Mouse (Mus musculus) hindbrain, embryonic 15.5 days (tissue): ENCODE data around the gene Nfs1. TPM values are rescaled to one million over a fixed set of nuclear protein-coding genes. Genes with fewer than 3 reads are reported as not detected.

Source experiments
- ATAC-seq: fragments of 200-750 bp; cut with Nextera tagmentation; 2 replicates; pipeline ENCODE4 v1.8.0; 2017; ENCODE audit warnings: low read depth, moderate number of reproducible peaks, moderate TSS enrichment; ENCODE audit not compliant: low FRiP score
- H3K27ac ChIP-seq: fragments of 300-500 bp; sonication (generic); replicated peaks from 2 replicates; pipeline ENCODE4 v1.5.1; 2015; ENCODE audit warnings: mild to moderate bottlenecking, inconsistent platforms
- H3K27me3 ChIP-seq: fragments of 300-500 bp; sonication (generic); 2 replicates; pipeline ENCODE4 v1.6.1; 2015; ENCODE audit warnings: control low read depth, inconsistent platforms
- H3K36me3 ChIP-seq: fragments of 300-500 bp; sonication (generic); 2 replicates; pipeline ENCODE4 v1.6.1; 2015; ENCODE audit warnings: control low read depth, inconsistent platforms
- H3K4me1 ChIP-seq: fragments of 300-500 bp; sonication (generic); replicated peaks from 2 replicates; pipeline ENCODE4 v1.6.1; 2015; ENCODE audit warnings: control low read depth, inconsistent platforms
- H3K4me2 ChIP-seq: fragments of 300-500 bp; sonication (generic); 2 replicates; pipeline ENCODE4 v1.6.1; 2015; ENCODE audit warnings: moderate library complexity, mild to moderate bottlenecking, inconsistent platforms
- H3K4me3 ChIP-seq: fragments of 300-500 bp; sonication (generic); 2 replicates; pipeline ENCODE4 v1.5.1; 2015; ENCODE audit warnings: mild to moderate bottlenecking, inconsistent platforms
- H3K9ac ChIP-seq: fragments of 300-500 bp; sonication (generic); 2 replicates; pipeline ENCODE4 v1.6.1; 2015; ENCODE audit warnings: inconsistent platforms
- H3K9me3 ChIP-seq: fragments of 300-500 bp; sonication (generic); 2 replicates; pipeline ENCODE4 v1.6.1; 2016; ENCODE audit warnings: control low read depth, inconsistent platforms
- WGBS: fragments of 180-500 bp; shearing (Covaris S2); methylation state at CpG from one replicate; pipeline ENCODE4 v1.1.7; 2015; 5-methylcytosine and 5-hydroxymethylcytosine counted together
- polyA plus RNA-seq: library from polyadenylated mRNA; unstranded; fragments of >200 nt; fragmentation: Nextera tagmentation; extraction: Ambion mirVana; gene quantifications from 2 replicates; pipeline ENCODE4 v1.2.1, GENCODE M21; 2015

Nfs1 gene
- polyA plus RNA-seq, 1 experiment from 2014 or later = 33.9 TPM

DNA sequence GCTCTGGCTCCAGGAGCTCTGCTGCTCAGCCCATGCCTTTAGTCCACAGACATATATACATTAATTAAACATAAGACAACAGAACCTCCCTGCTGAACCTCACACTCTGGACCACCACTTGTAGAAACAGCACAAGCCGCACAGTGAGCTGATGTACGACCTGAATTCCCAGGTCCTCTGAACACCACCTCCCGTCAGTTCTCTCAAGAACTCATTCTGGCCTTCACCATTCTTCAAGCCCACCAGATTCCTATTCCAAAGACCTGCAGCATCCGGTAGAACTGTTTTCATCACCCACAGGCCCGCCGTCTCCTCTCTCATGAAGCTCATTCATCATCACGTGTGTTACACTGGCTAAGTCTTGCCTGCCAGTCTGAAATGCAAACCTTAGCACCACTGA lies 63.6 kb downstream of the Nfs1 start:
- Histone ChIP-seq H3K4me2 (no peak overlapping the region), H3K4me3 (no peak overlapping the region), H3K36me3 (peaks cover 36% of the 10 kb centered on the region), H3K27ac (no peak overlapping the region), H3K9ac (no peak overlapping the region), H3K4me1 (no peaks in the 10 kb centered on the region; the same call in 1 of the 2 replicates), H3K27me3 (no peaks in the 10 kb centered on the region), H3K9me3 (no peaks in the 10 kb centered on the region)
- WGBS = 85% methylated on average over 7 of the region's 7 CpGs
- ATAC-seq = no peak

DNA sequence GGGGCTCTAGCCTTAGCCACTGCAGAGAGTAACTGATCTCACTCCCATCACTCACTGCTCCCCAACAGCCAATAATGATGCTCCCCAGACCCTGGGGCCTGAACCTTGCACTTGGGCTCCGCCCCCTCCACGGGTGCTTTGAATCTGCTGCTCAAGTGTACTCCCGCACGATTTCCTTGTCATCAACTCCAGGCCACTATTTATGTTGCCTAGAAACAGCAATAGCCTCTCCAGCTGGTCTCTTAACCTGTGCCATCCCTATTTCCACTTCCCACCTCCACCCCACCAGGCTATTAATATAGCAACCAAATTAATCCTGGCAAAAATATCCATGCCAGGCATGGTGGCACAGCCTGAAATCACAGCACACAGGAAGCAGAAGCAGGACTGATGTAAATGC lies 64.3 kb downstream of the Nfs1 start:
- H3K27me3 ChIP-seq = no peaks in the 10 kb centered on the region
- no peak overlapping the region for H3K27ac ChIP-seq
- no peak overlapping the region for H3K4me3 ChIP-seq
- peaks cover 43% of the 10 kb centered on the region for H3K36me3 ChIP-seq
- peak; percentile 52; the same call in 1 of the 2 replicates for ATAC-seq
- H3K9ac ChIP-seq = no peak overlapping the region
- no peak overlapping the region for H3K4me2 ChIP-seq
- WGBS = 43% methylated on average over 4 of the region's 4 CpGs
- H3K4me1 ChIP-seq = no peaks in the 10 kb centered on the region; the same call in 1 of the 2 replicates
- H3K9me3 ChIP-seq = no peaks in the 10 kb centered on the region

DNA sequence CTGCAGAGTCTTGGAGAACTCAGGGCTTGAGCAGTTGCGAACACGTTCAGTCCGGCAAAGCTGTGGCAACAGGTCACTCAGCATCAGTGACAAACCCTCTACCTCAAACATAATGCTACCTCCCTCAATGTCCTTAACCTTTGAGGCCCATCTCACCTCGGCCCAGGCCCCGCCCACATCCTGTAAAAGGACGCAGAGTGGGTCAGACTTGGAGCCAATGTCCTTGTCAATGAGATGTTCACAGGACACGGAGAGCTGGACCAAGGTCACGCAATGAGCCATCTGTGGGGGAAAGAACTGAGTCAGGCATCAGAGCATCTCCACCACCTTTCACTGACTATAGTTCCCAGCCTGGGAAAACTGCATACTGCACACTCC lies 64.8 kb downstream of the Nfs1 start:
- H3K9ac ChIP-seq = no peak overlapping the region
- no peak overlapping the region for H3K27ac ChIP-seq
- H3K4me3 ChIP-seq = no peak overlapping the region
- H3K27me3 ChIP-seq = no peaks in the 10 kb centered on the region
- no peaks in the 10 kb centered on the region; the same call in 1 of the 2 replicates for H3K4me1 ChIP-seq
- WGBS = 92% methylated on average over 8 of the region's 8 CpGs
- peaks cover 48% of the 10 kb centered on the region for H3K36me3 ChIP-seq
- H3K9me3 ChIP-seq = no peaks in the 10 kb centered on the region
- no peak overlapping the region for H3K4me2 ChIP-seq
- ATAC-seq = 0 out of 2 replicates have a peak, but pooled peaks have one; percentile 9

DNA sequence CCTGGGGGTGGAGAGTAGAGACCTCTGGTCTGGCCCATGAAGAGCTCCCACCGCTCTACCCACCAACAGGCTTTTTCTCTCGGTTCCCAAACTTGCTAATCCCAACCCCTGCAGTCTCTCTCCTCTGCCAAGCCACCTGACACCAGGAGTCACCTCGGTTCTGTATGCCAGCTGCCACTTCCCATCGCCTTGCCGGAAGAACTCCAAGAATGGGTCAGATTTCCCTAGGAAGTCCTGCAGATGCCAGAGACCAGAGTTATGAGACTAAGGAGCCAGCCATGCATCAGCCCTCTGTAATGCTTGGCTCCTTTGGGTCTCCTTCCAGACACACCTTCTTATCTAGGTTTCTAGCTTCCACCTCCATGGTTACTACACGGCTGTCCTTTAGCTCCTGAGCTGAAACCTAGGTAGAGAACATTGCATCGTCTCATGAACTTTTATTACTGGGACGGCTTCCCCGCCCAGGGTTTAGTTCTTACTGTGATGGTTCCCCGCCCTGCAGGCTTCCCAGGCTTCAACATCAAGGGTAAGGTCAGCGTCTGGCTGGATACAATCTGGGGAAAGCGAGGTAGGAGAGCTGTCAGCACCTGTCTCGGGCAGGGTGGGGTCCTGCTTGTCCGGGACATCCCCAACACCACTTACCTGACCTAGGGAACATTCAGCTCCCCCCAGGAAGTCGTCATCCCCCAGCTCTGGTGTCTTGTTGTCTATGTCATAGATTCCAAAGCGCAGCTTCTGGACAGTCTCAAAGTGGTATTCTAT lies 65.4 kb downstream of the Nfs1 start:
- Histone ChIP-seq H3K27ac (no peak overlapping the region), H3K9ac (no peak overlapping the region), H3K4me3 (no peak overlapping the region), H3K9me3 (no peaks in the 10 kb centered on the region), H3K4me1 (no peaks in the 10 kb centered on the region; the same call in 1 of the 2 replicates), H3K4me2 (no peak overlapping the region), H3K36me3 (peaks cover 54% of the 10 kb centered on the region), H3K27me3 (no peaks in the 10 kb centered on the region)
- 94% methylated on average over 16 of the region's 16 CpGs for WGBS
- ATAC-seq = no peak

DNA sequence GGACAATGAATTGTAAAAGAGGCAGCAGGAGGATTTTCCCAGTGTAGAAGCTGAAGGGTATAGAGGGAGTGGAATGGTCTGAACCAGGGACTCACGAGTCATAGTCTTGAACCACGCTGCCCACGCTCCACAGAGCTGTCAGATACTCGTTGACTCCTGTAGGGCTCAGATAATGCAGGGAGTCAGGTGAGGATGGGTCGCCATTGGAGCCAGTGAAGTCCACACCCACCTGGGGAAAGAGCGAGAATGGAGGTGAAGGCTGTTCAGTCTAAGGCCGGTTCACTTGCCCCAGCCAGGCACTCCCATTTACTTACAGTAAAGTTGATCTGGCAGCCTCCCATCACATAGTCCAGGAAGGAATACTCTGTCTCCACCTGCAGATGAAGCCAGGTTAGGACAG lies 66.5 kb downstream of the Nfs1 start:
- Histone ChIP-seq H3K27ac (no peak overlapping the region), H3K4me2 (no peak overlapping the region)
- ATAC-seq = no peak

DNA sequence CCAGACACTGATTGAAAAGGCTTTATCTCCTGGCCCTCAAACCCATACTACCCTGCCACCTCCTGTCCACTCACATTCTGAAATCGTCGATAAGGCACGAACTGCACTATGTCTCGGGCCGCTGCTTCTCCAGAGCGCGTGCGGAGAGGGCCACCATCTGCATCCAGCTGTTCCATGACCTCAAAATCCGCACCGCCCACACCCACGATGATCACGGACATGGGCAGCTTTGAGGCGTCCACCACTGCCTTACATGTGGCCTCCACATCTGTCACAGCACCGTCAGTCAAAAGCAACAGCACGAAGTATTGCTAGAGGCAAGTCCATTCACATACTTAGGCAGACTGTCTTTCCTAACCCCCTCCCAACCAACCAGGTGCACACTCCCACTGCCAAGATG lies 70.3 kb downstream of the Nfs1 start:
- Histone ChIP-seq H3K27me3 (no peaks in the 10 kb centered on the region), H3K4me1 (no peaks in the 10 kb centered on the region), H3K27ac (no peak overlapping the region), H3K9me3 (no peaks in the 10 kb centered on the region), H3K36me3 (peaks cover 97% of the 10 kb centered on the region), H3K4me3 (no peak overlapping the region), H3K9ac (no peak overlapping the region), H3K4me2 (no peak overlapping the region)
- ATAC-seq = no peak
- 94% methylated on average over 15 of the region's 15 CpGs for WGBS

More for the DNA sequence above, 66.5 kb downstream of the Nfs1 start:
- H3K9me3 ChIP-seq = no peaks in the 10 kb centered on the region
- WGBS = 91% methylated on average over 7 of the region's 7 CpGs
- no peaks in the 10 kb centered on the region for H3K27me3 ChIP-seq
- H3K36me3 ChIP-seq = peaks cover 65% of the 10 kb centered on the region
- no peak overlapping the region for H3K9ac ChIP-seq
- no peaks in the 10 kb centered on the region for H3K4me1 ChIP-seq
- H3K4me3 ChIP-seq = no peak overlapping the region

Other genes with a start within 250 kb of the Nfs1 start
- gene Uqcc1, start 213.9 kb downstream of the Nfs1 start, polyA plus RNA-seq = 64.2 and 65.0 TPM in 2 replicates
- not detected in 2 replicates for gene Gm15557, start 203.5 kb downstream of the Nfs1 start, polyA plus RNA-seq
- gene Gdf5, start 198.8 kb downstream of the Nfs1 start, polyA plus RNA-seq = 1.8 and 2.8 TPM in 2 replicates
- gene Cep250, start 187.7 kb downstream of the Nfs1 start, polyA plus RNA-seq = 13.6 and 16.9 TPM in 2 replicates
- gene 6430550D23Rik, start 136.2 kb downstream of the Nfs1 start, polyA plus RNA-seq = 1.2 and 2.9 TPM in 2 replicates
- gene Ergic3, start 136.1 kb downstream of the Nfs1 start, polyA plus RNA-seq = 426 and 467 TPM in 2 replicates
- gene Fer1l4, start 91.2 kb downstream of the Nfs1 start, polyA plus RNA-seq = not detected in 2 replicates
- gene Spag4, start 79.0 kb downstream of the Nfs1 start, polyA plus RNA-seq = 7.0 and 7.3 TPM in 2 replicates
- 26.9 and 28.7 TPM in 2 replicates for gene Cpne1, start 32.2 kb downstream of the Nfs1 start, polyA plus RNA-seq
- gene Rbm12, start 32.2 kb downstream of the Nfs1 start, polyA plus RNA-seq = 17.7 and 23.0 TPM in 2 replicates
- 16.0 and 19.6 TPM in 2 replicates for gene Gm28036, start 17.1 kb downstream of the Nfs1 start, polyA plus RNA-seq
- 439 and 455 TPM in 2 replicates for gene Romo1, start 147 bp downstream of the Nfs1 start, polyA plus RNA-seq
- 414 and 423 TPM in 2 replicates for gene Rbm39, start 36.1 kb upstream of the Nfs1 start, polyA plus RNA-seq
- 111 and 112 TPM in 2 replicates for gene Phf20, start 52.3 kb upstream of the Nfs1 start, polyA plus RNA-seq
- gene Cnbd2, start 168.1 kb upstream of the Nfs1 start, polyA plus RNA-seq = 7.3 and 7.4 TPM in 2 replicates
- 101 and 108 TPM in 2 replicates for gene Scand1, start 168.5 kb upstream of the Nfs1 start, polyA plus RNA-seq